ENCODE assay signal across 13 mouse cellular contexts in the genomic region with DNA sequence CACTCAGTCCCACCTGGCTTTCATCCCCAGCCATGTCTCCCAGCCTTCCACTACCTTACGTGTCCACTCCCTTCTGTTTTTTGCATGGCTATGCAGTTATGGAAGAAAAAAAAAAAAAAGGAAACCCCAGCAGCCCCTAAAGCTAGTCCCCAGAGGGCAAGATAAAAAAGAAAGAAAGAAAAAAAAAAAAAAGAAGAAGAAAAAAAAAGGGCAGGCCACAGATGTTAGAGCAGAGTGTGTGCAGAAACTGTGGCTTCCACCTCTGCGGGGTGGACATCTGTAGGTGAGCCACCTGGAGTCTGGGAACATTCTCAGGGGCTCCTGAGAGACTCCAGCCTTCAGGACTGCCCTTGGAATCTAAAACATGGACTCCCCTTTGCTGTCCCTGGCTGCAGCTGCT. TPM values are rescaled to one million over a fixed set of nuclear protein-coding genes. Genes with fewer than 3 reads are reported as not detected.
DNase-seq lines count a peak whose midpoint lies in the region; ATAC-seq and TF ChIP-seq lines count a peak whose summit lies in the region.
"Had no signal": no experiment of that assay in that cellular context is flagged by ENCODE, and none has a peak within 500 bp of the region (broad histone marks: within the 10 kb centered on the region; RNA-seq: fewer than 3 reads in every experiment).

No protein-coding gene starts in this region.

- peak overlapping the region; percentile 66; the same call in 1 of the 2 replicates for H3K4me2 ChIP-seq in heart, embryonic 13.5 days
- H3K4me2 ChIP-seq in lung, embryonic 14.5 days: peak overlapping the region; percentile 70; the same call in 1 of the 2 replicates
- peak overlapping the region; percentile 95 for H3K4me2 ChIP-seq in embryonic facial prominence, embryonic 11.5 days (ENCODE audit: low read depth, low read length)
- H3K4me2 ChIP-seq in limb, embryonic 12.5 days: peak overlapping the region; percentile 92

- no peak for TF ChIP-seq CTCF in lung, embryonic 14.5 days (IDR thresholded peaks at IDR 0.05; ENCODE audit: low read depth)

- no peak for DNase-seq in heart, adult 18-20 months
- no peak for DNase-seq in lung, embryonic 14.5 days
- no peak for DNase-seq in lung, adult 18-20 months
- DNase-seq in embryonic facial prominence, embryonic 11.5 days (ENCODE audit: low spot score): no peak
- no peak for DNase-seq in gastrocnemius, adult 18-20 months (ENCODE audit: low spot score)
- no peak for DNase-seq in cerebellum, postnatal 25 days
- DNase-seq: kidney, postnatal 25 days; left cerebral cortex, postnatal 4 days; right cerebral cortex, postnatal 25 days had no signal

- H3K27ac ChIP-seq in heart, embryonic 13.5 days (replicated peaks): no peak overlapping the region
- no peak overlapping the region for H3K27ac ChIP-seq in lung, embryonic 14.5 days (ENCODE audit: low read depth)
- no peak overlapping the region for H3K27ac ChIP-seq in embryonic facial prominence, embryonic 11.5 days (replicated peaks; ENCODE audit: low read depth, low read length)
- H3K27ac ChIP-seq in limb, embryonic 12.5 days: no peak overlapping the region

- H3K36me3 ChIP-seq in heart, embryonic 13.5 days: no peaks in the 10 kb centered on the region; the same call in 1 of the 2 replicates
- H3K36me3 ChIP-seq in lung, embryonic 14.5 days (ENCODE audit: insufficient read depth): no peaks in the 10 kb centered on the region
- no peaks in the 10 kb centered on the region for H3K36me3 ChIP-seq in embryonic facial prominence, embryonic 11.5 days (replicated peaks; ENCODE audit: control insufficient read depth, insufficient read depth, low read depth, low read length)
- H3K36me3 ChIP-seq in limb, embryonic 12.5 days: no peaks in the 10 kb centered on the region

- no peak for ATAC-seq in heart, embryonic 13.5 days (ENCODE audit: extremely low read depth, insufficient number of reproducible peaks, low FRiP score, low TSS enrichment)
- ATAC-seq in lung, embryonic 14.5 days (ENCODE audit: insufficient read depth): no peak
- no peak for ATAC-seq in embryonic facial prominence, embryonic 11.5 days (replicated peaks; ENCODE audit: insufficient number of reproducible peaks, low FRiP score, low TSS enrichment, low read depth)
- ATAC-seq in limb, embryonic 12.5 days (ENCODE audit: insufficient number of reproducible peaks, insufficient read depth, low FRiP score, low TSS enrichment, low read depth): no peak
- ATAC-seq: activated CD4-positive, CD25-positive, alpha-beta regulatory T cell, adult 4 months had no signal

- no peaks in the 10 kb centered on the region for H3K9me3 ChIP-seq in heart, embryonic 13.5 days
- H3K9me3 ChIP-seq in lung, embryonic 14.5 days (ENCODE audit: low read depth, low read length): no peaks in the 10 kb centered on the region
- H3K9me3 ChIP-seq in embryonic facial prominence, embryonic 11.5 days (replicated peaks; ENCODE audit: control insufficient read depth, low read length): no peaks in the 10 kb centered on the region
- no peaks in the 10 kb centered on the region for H3K9me3 ChIP-seq in limb, embryonic 12.5 days

- peaks cover 51% of the 10 kb centered on the region for H3K4me1 ChIP-seq in heart, embryonic 13.5 days
- H3K4me1 ChIP-seq in lung, embryonic 14.5 days (ENCODE audit: insufficient read depth): peaks cover 20% of the 10 kb centered on the region
- peaks cover 4% of the 10 kb centered on the region; the same call in 1 of the 2 replicates for H3K4me1 ChIP-seq in embryonic facial prominence, embryonic 11.5 days (ENCODE audit: control insufficient read depth, insufficient read depth, low read length)
- peaks cover 17% of the 10 kb centered on the region for H3K4me1 ChIP-seq in limb, embryonic 12.5 days (replicated peaks)

- H3K4me3 ChIP-seq in heart, embryonic 13.5 days: no peak overlapping the region
- H3K4me3 ChIP-seq in lung, embryonic 14.5 days (ENCODE audit: low read depth, low read length): no peak overlapping the region
- H3K4me3 ChIP-seq in embryonic facial prominence, embryonic 11.5 days (ENCODE audit: low read depth, low read length): no peak overlapping the region; the same call in 1 of the 2 replicates
- H3K4me3 ChIP-seq in limb, embryonic 12.5 days (replicated peaks): peak overlapping the region; percentile 48; the same call in 1 of the 2 replicates
- H3K4me3 ChIP-seq: erythroblast, embryonic 14.5 days had no signal

- H3K27me3 ChIP-seq in heart, embryonic 13.5 days (replicated peaks): peaks cover 26% of the 10 kb centered on the region
- peaks cover 15% of the 10 kb centered on the region for H3K27me3 ChIP-seq in lung, embryonic 14.5 days (ENCODE audit: insufficient read depth, low read length)
- H3K27me3 ChIP-seq in embryonic facial prominence, embryonic 11.5 days (ENCODE audit: control insufficient read depth, insufficient read depth, low read length): peaks cover 11% of the 10 kb centered on the region
- H3K27me3 ChIP-seq in limb, embryonic 12.5 days: peaks cover 56% of the 10 kb centered on the region

- 79% methylated on average over 2 of the region's 2 CpGs for WGBS in heart, embryonic 13.5 days
- 59% methylated on average over 2 of the region's 2 CpGs for WGBS in lung, embryonic 14.5 days
- 66% methylated on average over 2 of the region's 2 CpGs for WGBS in embryonic facial prominence, embryonic 11.5 days
- WGBS in limb, embryonic 12.5 days: 41% methylated on average over 2 of the region's 2 CpGs

- H3K9ac ChIP-seq in heart, embryonic 13.5 days: no peak overlapping the region
- no peak overlapping the region for H3K9ac ChIP-seq in lung, embryonic 14.5 days
- no peak overlapping the region for H3K9ac ChIP-seq in embryonic facial prominence, embryonic 11.5 days (replicated peaks; ENCODE audit: low read length)
- H3K9ac ChIP-seq in limb, embryonic 12.5 days (replicated peaks): peak overlapping the region; percentile 47; the same call in 1 of the 2 replicates

RNA-seq across cellular contexts. Expression of a gene that starts 24.4 kb away (rescaled TPM):
- polyA plus RNA-seq in heart, embryonic 13.5 days (2015; fragmentation: Nextera tagmentation; extraction: Ambion mirVana): 21.9 and 22.6 TPM in 2 replicates
- 10 to 100 TPM; 44.7 to 51.8 TPM for total RNA-seq in heart, adult 18-20 months (2021)
- polyA plus RNA-seq in lung, embryonic 14.5 days (2014; fragmentation: Nextera tagmentation; extraction: Ambion mirVana): 27.6 and 29.5 TPM in 2 replicates
- polyA plus RNA-seq in embryonic facial prominence, embryonic 11.5 days (2014; fragmentation: Nextera tagmentation; extraction: Ambion mirVana): 22.0 and 23.5 TPM in 2 replicates
- polyA plus RNA-seq in limb, embryonic 12.5 days (2016; fragmentation: Nextera tagmentation; extraction: Ambion mirVana): 19.9 and 22.1 TPM in 2 replicates
- 10 to 100 TPM; 11.3 to 11.9 TPM for total RNA-seq in gastrocnemius, adult 18-20 months (2021)

RNA-seq across cellular contexts. Expression of a gene that starts 35.4 kb away (rescaled TPM):
- polyA plus RNA-seq in heart, embryonic 13.5 days (2015; fragmentation: Nextera tagmentation; extraction: Ambion mirVana): 28.9 and 29.1 TPM in 2 replicates
- total RNA-seq in heart, adult 18-20 months (2021): 100 to 1,000 TPM; 237 to 244 TPM
- polyA plus RNA-seq in lung, embryonic 14.5 days (2014; fragmentation: Nextera tagmentation; extraction: Ambion mirVana): 29.9 and 30.3 TPM in 2 replicates
- 0.60 and 0.98 TPM in 2 replicates for polyA plus RNA-seq in embryonic facial prominence, embryonic 11.5 days (2014; fragmentation: Nextera tagmentation; extraction: Ambion mirVana)
- 0.18 and 0.30 TPM in 2 replicates for polyA plus RNA-seq in limb, embryonic 12.5 days (2016; fragmentation: Nextera tagmentation; extraction: Ambion mirVana)
- under 1 TPM; 0.18 to 0.59 TPM for total RNA-seq in gastrocnemius, adult 18-20 months (2021)
- polyA plus RNA-seq: activated CD4-positive, CD25-positive, alpha-beta regulatory T cell, adult 4 months; erythroblast, embryonic 14.5 days had no signal

RNA-seq across cellular contexts. Expression of a gene that starts 43.2 kb away (rescaled TPM):
- polyA plus RNA-seq in heart, embryonic 13.5 days (2015; fragmentation: Nextera tagmentation; extraction: Ambion mirVana): 259 TPM in 2 replicates
- 10 to 100 TPM; 58.6 to 66.5 TPM for total RNA-seq in heart, adult 18-20 months (2021)
- 416 and 454 TPM in 2 replicates for polyA plus RNA-seq in lung, embryonic 14.5 days (2014; fragmentation: Nextera tagmentation; extraction: Ambion mirVana)
- polyA plus RNA-seq in embryonic facial prominence, embryonic 11.5 days (2014; fragmentation: Nextera tagmentation; extraction: Ambion mirVana): 435 and 450 TPM in 2 replicates
- polyA plus RNA-seq in limb, embryonic 12.5 days (2016; fragmentation: Nextera tagmentation; extraction: Ambion mirVana): 402 and 439 TPM in 2 replicates
- total RNA-seq in gastrocnemius, adult 18-20 months (2021): 1 to 10 TPM in 1 of 2 experiments, under 1 TPM in 1; 0.96 to 2.5 TPM

Comparison
In these comparisons a context has a peak if more than half of its experiments do, and no peak if none do; other contexts are left out.
1. RNA of a gene that starts 35.4 kb away (polyA plus RNA-seq): 29.9 to 30.3 TPM in lung, embryonic 14.5 days and 28.9 to 29.1 TPM in heart, embryonic 13.5 days; 0.60 to 0.98 TPM in embryonic facial prominence, embryonic 11.5 days and 0.18 to 0.30 TPM in limb, embryonic 12.5 days; every median in the first group is over 10 times any median in the second.
2. Peak in every context shown above with its lines, with median percentiles within 50 percentile points of each other: H3K4me2 ChIP-seq.